Comparison of ENCODE assay signal across 8 mouse cellular contexts in genomic region chr10:80147719-80148601, GRCm38 (mm10). TPM values are rescaled to one million over a fixed set of nuclear protein-coding genes. Genes with fewer than 3 reads are reported as not detected.
DNase-seq lines count a peak whose midpoint lies in the region; ATAC-seq and TF ChIP-seq lines count a peak whose summit lies in the region.

Gene Midn (plus strand): TSS chr10:80148272.

- no peaks in the 10 kb centered on the region for H3K27me3 ChIP-seq in intestine, embryonic 14.5 days (replicated peaks; ENCODE audit: control insufficient read depth, insufficient read depth, low read length)

- peak within 1 kb of the TSS; percentile 96 for H3K9ac ChIP-seq in intestine, embryonic 14.5 days (ENCODE audit: low read length)

- H3K36me3 ChIP-seq in intestine, embryonic 14.5 days (ENCODE audit: control insufficient read depth, insufficient read depth, low read length), result peaks cover 53% of the 10 kb centered on the region

- H3K9me3 ChIP-seq in intestine, embryonic 14.5 days (ENCODE audit: control insufficient read depth, low read length), result no peaks in the 10 kb centered on the region

- H3K4me3 ChIP-seq in cortical plate, adult 2 months (ENCODE audit: insufficient read depth, low read length), result peak within 1 kb of the TSS; percentile 86
- peak within 1 kb of the TSS; percentile 93 for H3K4me3 ChIP-seq in intestine, embryonic 14.5 days (ENCODE audit: low read depth, low read length)

- intact Hi-C loops in left cerebral cortex, postnatal 36 days (cut with DNase I), result loop anchor here (1.0 kb wide), 1 partner anchor 17 kb away; the partner anchor contains the start of gene Cirbp

- TF ChIP-seq POLR2A in cortical plate, adult 2 months (IDR thresholded peaks at IDR 0.05; ENCODE audit: extremely low read depth, insufficient read depth, low read length), result peak; percentile 77

- DNase-seq in cerebellum, adult 11 months, result peak; percentile 77
- peak; percentile 75 to 84 for DNase-seq in gastrocnemius, postnatal 4 days (ENCODE audit: low spot score in 2 of 2)
- DNase-seq in intestine, embryonic 14.5 days (ENCODE audit: low spot score), result peak; percentile 93
- DNase-seq in left cerebral cortex, postnatal 36 days (ENCODE audit: low spot score in 2 of 2), result peak; percentile 74 to 76
- peak; percentile 59 to 65 for DNase-seq in spleen, adult 18-20 months

- no peak for ATAC-seq in cerebellum, adult (ENCODE audit: insufficient number of reproducible peaks, low FRiP score, low TSS enrichment)
- peak; percentile 46 for ATAC-seq in intestine, embryonic 14.5 days (replicated peaks; ENCODE audit: low FRiP score, low TSS enrichment, low read depth)
- ATAC-seq in megakaryocyte-erythroid progenitor cell, adult 5-6 weeks (replicated peaks; ENCODE audit: low FRiP score, low TSS enrichment, poor library complexity, severe bottlenecking), result peak; percentile 7; the same call in 1 of the 2 replicates

- TF ChIP-seq CTCF in cortical plate, adult 2 months (IDR thresholded peaks at IDR 0.05; ENCODE audit: extremely low read depth, insufficient read depth, low read length), result peak; percentile 25; the same call in 1 of the 2 replicates

- H3K4me2 ChIP-seq in intestine, embryonic 14.5 days (ENCODE audit: low read length), result peak within 1 kb of the TSS; percentile 54

- H3K27ac ChIP-seq in cortical plate, adult 2 months (ENCODE audit: insufficient read depth, low read length), result peak within 1 kb of the TSS; percentile 93
- peak within 1 kb of the TSS; percentile 99 for H3K27ac ChIP-seq in intestine, embryonic 14.5 days (ENCODE audit: low read depth)

- WGBS in intestine, embryonic 14.5 days, result under 1% methylated on average over 34 of the region's 42 CpGs

- peaks cover 3% of the 10 kb centered on the region; the same call in 1 of the 2 replicates for H3K4me1 ChIP-seq in cortical plate, adult 2 months (ENCODE audit: control insufficient read depth, insufficient read depth, low read length)
- peaks cover 32% of the 10 kb centered on the region for H3K4me1 ChIP-seq in intestine, embryonic 14.5 days (replicated peaks; ENCODE audit: control insufficient read depth, insufficient read depth, low read length)

RNA-seq across cellular contexts. Expression of gene Midn, which starts in this region (rescaled TPM):
- 26.6 and 33.8 TPM in 2 replicates for polyA plus RNA-seq in cortical plate, adult 2 months (2012; rRNA removed)
- 10 to 100 TPM; 67.7 to 74.0 TPM for total RNA-seq in gastrocnemius, postnatal 4 days (2021)
- 25.5 and 28.9 TPM in 2 replicates for polyA plus RNA-seq in intestine, embryonic 14.5 days (2014; fragmentation: Nextera tagmentation; extraction: Ambion mirVana)
- total RNA-seq in left cerebral cortex, postnatal 36 days (2021), result 10 to 100 TPM; 76.2 to 78.8 TPM
- 30.9 and 34.0 TPM in 2 replicates for total RNA-seq in megakaryocyte-erythroid progenitor cell, adult 5-6 weeks (2014; fragmentation: Nextera tagmentation)
- 9.4 and 10.5 TPM in 2 replicates for total RNA-seq in megakaryocyte-erythroid progenitor cell, adult 5-6 weeks (2017)
